Mouse (Mus musculus) heart, embryonic 16.5 days (tissue): ENCODE results near the gene Dnm3. TPM values are rescaled to one million over a fixed set of nuclear protein-coding genes. Genes with fewer than 3 reads are reported as not detected.

ENCODE experiments used
- ATAC-seq: fragments of 200-750 bp; cut with Nextera tagmentation; replicated peaks from 2 replicates; pipeline ENCODE4 v1.8.0; 2017; ENCODE audit warnings: moderate number of reproducible peaks; ENCODE audit not compliant: insufficient read depth, low FRiP score; ENCODE audit errors: extremely low read depth
- H3K27ac ChIP-seq: fragments of 300-500 bp; sonication (generic); 2 replicates; pipeline ENCODE4 v1.5.1; 2014; ENCODE audit warnings: mild to moderate bottlenecking, low read length, control low read depth, moderate library complexity
- H3K27me3 ChIP-seq: fragments of 300-500 bp; sonication (generic); 2 replicates; pipeline ENCODE4 v1.6.1; 2014; ENCODE audit warnings: low read length, mixed read lengths; ENCODE audit not compliant: control insufficient read depth, insufficient read depth
- H3K36me3 ChIP-seq: fragments of 300-500 bp; sonication (generic); 2 replicates; pipeline ENCODE4 v1.6.1; 2014; ENCODE audit not compliant: control insufficient read depth, insufficient read depth
- H3K4me1 ChIP-seq: fragments of 300-500 bp; sonication (generic); 2 replicates; pipeline ENCODE4 v1.6.1; 2014; ENCODE audit warnings: low read length, mixed read lengths; ENCODE audit not compliant: control insufficient read depth, insufficient read depth
- H3K4me2 ChIP-seq: fragments of 300-500 bp; sonication (generic); 2 replicates; pipeline ENCODE4 v1.6.1; 2014; ENCODE audit warnings: low read depth, mild to moderate bottlenecking, control low read depth, low read length
- H3K4me3 ChIP-seq: fragments of 300-500 bp; sonication (generic); 2 replicates; pipeline ENCODE4 v1.5.1; 2014; ENCODE audit warnings: mild to moderate bottlenecking, control low read depth, low read length
- H3K9ac ChIP-seq: fragments of 300-500 bp; sonication (generic); 2 replicates; pipeline ENCODE4 v1.6.1; 2014; ENCODE audit warnings: low read length, control low read depth
- H3K9me3 ChIP-seq: fragments of 300-500 bp; sonication (generic); replicated peaks from 2 replicates; pipeline ENCODE4 v1.6.1; 2016; ENCODE audit warnings: low read length; ENCODE audit not compliant: control insufficient read depth
- WGBS: fragments of 180-500 bp; shearing (Covaris S2); extraction: QIAGEN DNeasy Blood & Tissue Kit; methylation state at CpG from one replicate; pipeline ENCODE4 v1.1.7; 2014; 5-methylcytosine and 5-hydroxymethylcytosine counted together
- polyA plus RNA-seq: library from polyadenylated mRNA; unstranded; fragments of >200 nt; fragmentation: Nextera tagmentation; extraction: Ambion mirVana; gene quantifications from 2 replicates; pipeline ENCODE4 v1.2.1, GENCODE M21; 2015

Dnm3 gene
- polyA plus RNA-seq, 1 experiment from 2014 or later = 2.0 TPM

- H3K9me3 ChIP-seq = no peaks in the 10 kb centered on the region
- H3K27ac ChIP-seq = no peak overlapping the region
- H3K4me3 ChIP-seq = no peak overlapping the region
- H3K4me2 ChIP-seq = no peak overlapping the region
- H3K4me1 ChIP-seq = no peaks in the 10 kb centered on the region
- H3K27me3 ChIP-seq = no peaks in the 10 kb centered on the region
- no peak for ATAC-seq
- no peaks in the 10 kb centered on the region for H3K36me3 ChIP-seq
- no peak overlapping the region for H3K9ac ChIP-seq
- 90% methylated on average over 7 of the region's 7 CpGs for WGBS
Measured at GRCm38 (mm10) chr1:162079989-162080388, 397.8 kb downstream of the Dnm3 start.

- Histone ChIP-seq H3K4me3 (no peak overlapping the region), H3K36me3 (no peaks in the 10 kb centered on the region), H3K27me3 (no peaks in the 10 kb centered on the region), H3K9ac (no peak overlapping the region), H3K27ac (no peak overlapping the region), H3K4me2 (no peak overlapping the region), H3K4me1 (no peaks in the 10 kb centered on the region), H3K9me3 (no peaks in the 10 kb centered on the region)
- WGBS = 83% methylated on average over 6 of the region's 6 CpGs
- ATAC-seq = no peak
Measured at GRCm38 (mm10) chr1:162077454-162077853, 400.4 kb downstream of the Dnm3 start.

- ATAC-seq = no peak
Measured at GRCm38 (mm10) chr1:162076581-162077001, 401.2 kb downstream of the Dnm3 start.

GRCm38 (mm10) chr1:162075831-162076230 lies 402.0 kb downstream of the Dnm3 start:
- no peak overlapping the region for H3K4me2 ChIP-seq
- H3K4me1 ChIP-seq = no peaks in the 10 kb centered on the region
- no peak overlapping the region for H3K4me3 ChIP-seq
- H3K27me3 ChIP-seq = no peaks in the 10 kb centered on the region
- no peaks in the 10 kb centered on the region for H3K36me3 ChIP-seq
- peak overlapping the region; percentile 46 for H3K27ac ChIP-seq
- ATAC-seq = no peak
- 75% methylated on average over 10 of the region's 10 CpGs for WGBS
- H3K9me3 ChIP-seq = no peaks in the 10 kb centered on the region
- H3K9ac ChIP-seq = no peak overlapping the region

More at GRCm38 (mm10) chr1:162076581-162077001, 401.2 kb downstream of the Dnm3 start:
- Histone ChIP-seq H3K9me3 (no peaks in the 10 kb centered on the region), H3K9ac (no peak overlapping the region), H3K36me3 (no peaks in the 10 kb centered on the region), H3K4me1 (no peaks in the 10 kb centered on the region), H3K4me3 (no peak overlapping the region), H3K27ac (peak overlapping the region; percentile 67), H3K27me3 (no peaks in the 10 kb centered on the region), H3K4me2 (no peak overlapping the region)
- WGBS = 46% methylated on average over 10 of the region's 10 CpGs

- peak overlapping the region; percentile 46; the same call in 1 of the 2 replicates for H3K27ac ChIP-seq
- H3K27me3 ChIP-seq = no peaks in the 10 kb centered on the region
- 60% methylated on average over 4 of the region's 4 CpGs for WGBS
- no peaks in the 10 kb centered on the region for H3K4me1 ChIP-seq
- no peaks in the 10 kb centered on the region for H3K9me3 ChIP-seq
- no peak overlapping the region for H3K9ac ChIP-seq
- ATAC-seq = no peak
- no peak overlapping the region for H3K4me2 ChIP-seq
- H3K4me3 ChIP-seq = no peak overlapping the region
- H3K36me3 ChIP-seq = no peaks in the 10 kb centered on the region
Measured at GRCm38 (mm10) chr1:162075416-162075815, 402.4 kb downstream of the Dnm3 start.

- H3K4me2 ChIP-seq = no peak overlapping the region
- no peaks in the 10 kb centered on the region for H3K36me3 ChIP-seq
- ATAC-seq = no peak
- no peaks in the 10 kb centered on the region for H3K27me3 ChIP-seq
- H3K4me1 ChIP-seq = no peaks in the 10 kb centered on the region
- H3K9ac ChIP-seq = no peak overlapping the region
- H3K4me3 ChIP-seq = no peak overlapping the region
- peak overlapping the region; percentile 14; the same call in 1 of the 2 replicates for H3K27ac ChIP-seq
- 70% methylated on average over 17 of the region's 17 CpGs for WGBS
- no peaks in the 10 kb centered on the region for H3K9me3 ChIP-seq
Measured at GRCm38 (mm10) chr1:162074626-162075410, 403.0 kb downstream of the Dnm3 start.

GRCm38 (mm10) chr1:162072917-162073578 lies 404.8 kb downstream of the Dnm3 start:
- Histone ChIP-seq H3K4me2 (no peak overlapping the region), H3K9me3 (no peaks in the 10 kb centered on the region), H3K27ac (no peak overlapping the region), H3K4me1 (no peaks in the 10 kb centered on the region), H3K9ac (no peak overlapping the region), H3K36me3 (no peaks in the 10 kb centered on the region), H3K27me3 (no peaks in the 10 kb centered on the region), H3K4me3 (no peak overlapping the region)
- WGBS = 66% methylated on average over 7 of the region's 7 CpGs
- no peak for ATAC-seq

GRCm38 (mm10) chr1:162053608-162054007 lies 424.2 kb downstream of the Dnm3 start:
- WGBS = 50% methylated on average over 6 of the region's 6 CpGs
- Histone ChIP-seq H3K9ac (no peak overlapping the region), H3K36me3 (no peaks in the 10 kb centered on the region), H3K4me3 (no peak overlapping the region), H3K4me1 (no peaks in the 10 kb centered on the region), H3K27me3 (no peaks in the 10 kb centered on the region), H3K27ac (no peak overlapping the region), H3K4me2 (no peak overlapping the region), H3K9me3 (no peaks in the 10 kb centered on the region)
- ATAC-seq = no peak

GRCm38 (mm10) chr1:162053186-162053585 lies 424.6 kb downstream of the Dnm3 start:
- Histone ChIP-seq H3K4me1 (no peaks in the 10 kb centered on the region), H3K27me3 (no peaks in the 10 kb centered on the region), H3K27ac (0 out of 2 replicates have a peak overlapping the region, but pooled peaks have one; percentile 10), H3K9me3 (no peaks in the 10 kb centered on the region), H3K4me2 (no peak overlapping the region), H3K4me3 (no peak overlapping the region), H3K36me3 (no peaks in the 10 kb centered on the region), H3K9ac (no peak overlapping the region)
- ATAC-seq = no peak
- 62% methylated on average over 7 of the region's 7 CpGs for WGBS
